Mouse (Mus musculus) layer of hippocampus, adult 9-11 months (tissue): Measurements from ENCODE around the gene Tlr13.

Experiments
- DNase-seq: peaks from one replicate; pipeline ENCODE4 v3.0.0; 2022

Tlr13 gene

DNA sequence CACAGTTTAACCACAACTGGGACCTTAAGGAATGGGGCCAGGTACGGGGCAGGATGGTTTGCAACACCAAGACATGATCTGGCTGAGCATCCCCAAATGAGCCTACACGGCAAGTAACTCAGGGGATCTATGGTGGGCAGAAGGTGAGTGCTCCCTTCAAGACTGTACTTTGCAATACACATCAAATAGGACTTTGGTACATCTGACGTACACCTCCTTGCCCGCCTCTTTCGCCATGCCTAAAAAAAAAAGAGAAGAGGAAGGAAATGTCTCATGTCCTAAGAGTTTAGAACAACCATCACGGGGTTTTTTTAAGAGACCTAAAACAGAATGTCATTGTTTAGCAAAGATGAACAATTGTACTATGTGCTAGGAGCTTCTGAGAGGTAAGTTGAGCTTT lies at the start of gene Tlr13:
Tlr13 (plus strand) TSS at position 269 of the 400 bp plus-strand sequence.
- DNase-seq: no peak

DNA sequence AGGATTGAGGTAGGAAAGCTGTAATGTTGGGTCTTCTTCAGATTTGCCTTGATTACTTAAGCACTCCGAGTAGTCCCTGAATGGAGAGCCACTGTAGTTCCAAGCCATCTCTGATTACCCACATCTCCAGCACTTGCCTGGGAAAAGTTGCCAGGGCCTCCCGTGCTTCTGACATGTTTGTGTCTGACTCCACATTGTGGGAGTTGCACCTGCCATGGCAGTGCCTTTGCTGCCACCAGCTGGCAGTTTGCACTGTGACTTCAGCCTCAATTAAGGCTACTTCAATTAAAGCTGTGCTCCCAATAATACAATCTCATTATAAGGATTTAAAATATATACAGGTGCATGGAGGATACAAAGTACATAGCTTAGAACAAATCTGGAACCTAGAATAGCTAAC lies 37.5 kb upstream of the Tlr13 start:
- peak; percentile 9 for DNase-seq

DNA sequence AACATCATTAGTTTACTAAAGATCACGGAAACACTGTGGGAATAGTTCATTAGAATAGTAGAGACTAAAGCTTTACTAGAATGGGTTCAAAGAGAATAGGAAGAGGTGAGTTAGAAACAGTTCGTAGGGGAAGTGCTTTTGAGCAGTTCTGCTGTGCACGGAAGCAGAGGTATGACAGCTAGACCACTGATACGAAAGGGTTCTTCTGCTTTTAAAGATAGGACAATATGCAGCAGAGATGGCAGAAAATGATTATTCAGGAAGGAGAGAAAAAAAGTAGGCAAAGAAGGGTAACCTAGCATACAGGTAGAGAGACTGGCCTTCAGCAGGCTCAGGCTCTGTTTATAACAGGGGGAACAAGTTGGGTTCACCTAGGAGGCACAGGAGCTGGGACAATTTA lies 29.1 kb upstream of the Tlr13 start:
- DNase-seq: no peak

DNA sequence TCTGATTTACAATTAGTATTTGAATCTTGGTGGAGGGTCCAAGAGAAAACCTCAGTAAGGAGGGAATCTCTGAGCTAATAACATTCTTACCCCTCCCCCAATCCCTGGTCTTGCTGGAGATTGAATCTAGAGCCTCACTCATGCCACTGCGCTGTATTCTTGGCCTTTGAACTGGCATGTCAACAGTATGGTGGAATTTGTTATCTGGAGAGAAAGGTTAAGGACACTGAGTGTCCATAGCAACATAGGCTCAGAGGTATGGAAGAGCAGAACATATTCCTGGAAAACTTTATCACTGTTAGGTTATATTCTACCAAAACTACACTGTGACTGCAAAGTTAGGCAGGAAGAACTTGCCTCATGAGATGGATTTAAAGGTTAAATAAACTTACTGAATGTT lies 28.3 kb upstream of the Tlr13 start:
- DNase-seq: no peak

DNA sequence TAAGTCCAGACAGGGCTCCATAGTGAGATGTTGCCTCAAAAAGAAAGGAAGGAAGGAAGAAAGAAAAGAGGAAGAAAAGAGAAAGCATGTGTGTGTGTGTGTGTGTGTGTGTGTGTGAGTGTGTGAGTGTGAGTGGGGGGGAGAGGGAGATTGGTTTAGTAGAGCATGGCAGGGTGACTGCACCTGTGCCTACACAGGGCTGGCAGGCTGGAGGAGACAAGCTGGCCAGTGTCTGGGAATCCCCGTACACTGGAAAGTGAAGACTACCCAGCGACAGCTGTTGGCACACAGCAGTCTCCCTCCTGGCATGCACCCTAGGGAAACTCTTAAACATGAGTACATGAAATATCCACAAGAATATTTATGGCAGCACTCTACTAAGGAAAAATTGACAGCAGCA lies 20.2 kb upstream of the Tlr13 start:
- no peak for DNase-seq

DNA sequence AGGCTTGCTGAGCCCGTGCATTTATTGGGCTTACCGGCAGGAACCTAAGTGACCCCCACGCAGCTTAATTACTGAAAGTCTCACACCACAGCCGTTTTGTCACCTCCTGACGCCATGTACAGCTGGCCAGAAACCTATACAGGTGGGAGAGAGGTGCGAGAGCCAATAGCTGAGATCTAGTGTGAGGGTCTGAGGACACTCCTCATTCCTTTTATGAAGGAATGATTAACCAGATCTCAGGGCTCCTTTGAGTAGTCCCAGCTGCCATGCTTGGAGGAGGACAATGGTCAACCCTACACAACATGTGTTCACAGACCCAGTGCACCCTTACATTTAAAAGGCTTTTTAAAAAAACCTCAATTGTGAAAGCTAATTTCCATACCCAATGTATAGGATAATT lies 14.7 kb upstream of the Tlr13 start:
- DNase-seq: no peak

DNA sequence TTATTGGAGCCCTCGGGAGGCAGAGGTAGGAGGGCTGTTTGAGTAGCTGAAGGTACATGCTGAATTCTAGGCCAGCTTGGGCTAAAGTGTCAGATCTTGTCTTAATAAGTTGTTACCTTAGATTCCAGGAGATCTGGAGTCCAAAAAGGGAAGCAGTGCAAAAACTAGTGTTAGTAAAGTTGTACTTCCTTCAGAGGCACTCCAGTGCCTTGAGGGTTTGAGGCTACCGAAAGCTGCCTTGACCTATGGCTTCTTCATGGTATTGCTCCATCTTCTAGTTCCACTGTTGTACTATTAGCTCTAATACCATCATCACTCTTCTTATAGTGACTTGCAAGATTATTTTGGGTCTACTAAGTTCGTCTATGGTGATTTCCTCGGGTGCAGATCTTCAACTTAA lies 13.1 kb upstream of the Tlr13 start:
- no peak for DNase-seq

DNA sequence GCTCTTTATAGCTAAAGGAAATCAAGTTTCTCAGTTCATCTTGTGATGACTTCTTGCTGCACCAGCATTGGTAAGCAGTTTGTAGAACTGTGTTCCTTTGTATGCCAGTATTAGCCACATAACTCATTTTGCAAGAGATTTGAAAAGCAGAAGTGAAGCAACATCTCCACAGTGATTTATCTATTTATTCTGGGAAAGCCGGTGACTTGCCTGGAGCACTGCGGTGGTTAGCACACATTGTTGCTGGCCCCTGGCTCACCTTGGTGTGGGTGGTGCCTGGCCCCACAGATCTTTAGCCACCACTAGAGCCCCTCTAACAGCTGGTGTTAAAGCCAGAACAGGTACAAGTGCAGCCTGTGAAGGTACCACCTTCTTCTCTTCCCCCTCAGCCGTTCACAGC lies 8.1 kb upstream of the Tlr13 start:
- no peak for DNase-seq

DNA sequence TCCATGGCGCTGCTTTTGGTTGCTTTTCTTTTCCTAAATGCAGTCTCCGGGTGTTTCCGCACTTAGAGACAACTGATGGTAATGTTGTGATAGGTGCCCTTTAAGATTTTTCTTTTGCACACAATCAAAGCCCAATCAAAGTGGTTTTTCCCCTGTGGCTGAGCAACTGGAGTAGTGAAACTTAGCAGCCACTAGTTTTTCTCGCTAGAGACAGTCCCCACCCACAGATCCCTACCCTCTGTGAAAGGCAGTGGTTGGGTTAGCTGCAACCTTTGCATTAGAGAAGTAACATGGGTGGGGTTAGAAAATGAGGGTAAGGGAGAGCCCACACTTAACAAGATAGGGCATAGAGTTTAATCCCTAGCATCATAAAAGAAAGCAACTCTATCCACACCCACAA lies 7.5 kb upstream of the Tlr13 start:
- DNase-seq: no peak

DNA sequence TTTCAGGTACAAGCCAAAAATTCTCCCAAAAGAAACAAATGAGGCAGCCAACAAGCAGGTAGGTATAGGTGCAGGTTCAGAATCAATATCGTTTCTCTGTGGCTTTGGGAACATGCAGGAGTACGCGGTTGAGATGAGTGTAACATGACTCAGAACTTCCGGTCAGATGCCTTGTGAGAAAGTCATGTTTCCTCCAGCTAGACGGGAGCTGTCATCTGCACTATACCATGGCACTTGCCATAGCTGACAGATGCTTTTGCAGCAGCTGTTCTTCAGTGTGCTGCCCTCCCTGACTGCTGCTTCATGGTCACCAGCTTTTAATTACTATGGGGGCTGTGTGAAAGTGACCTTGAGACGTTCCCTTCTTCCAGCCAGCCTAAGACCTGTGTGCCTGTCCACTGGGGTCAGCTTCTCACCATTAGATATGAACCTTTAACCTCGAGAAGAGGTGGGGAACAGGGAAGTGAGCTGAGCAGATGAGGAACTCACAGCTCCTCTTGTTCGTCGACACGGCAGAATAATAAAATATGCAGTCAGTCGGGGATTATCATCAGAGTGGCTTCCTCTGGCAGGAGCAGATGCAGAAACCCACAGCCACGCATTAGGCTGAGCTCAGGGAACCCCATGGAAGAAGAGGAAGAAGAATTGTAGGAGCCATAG lies 7.0 kb upstream of the Tlr13 start:
- no peak for DNase-seq

DNA sequence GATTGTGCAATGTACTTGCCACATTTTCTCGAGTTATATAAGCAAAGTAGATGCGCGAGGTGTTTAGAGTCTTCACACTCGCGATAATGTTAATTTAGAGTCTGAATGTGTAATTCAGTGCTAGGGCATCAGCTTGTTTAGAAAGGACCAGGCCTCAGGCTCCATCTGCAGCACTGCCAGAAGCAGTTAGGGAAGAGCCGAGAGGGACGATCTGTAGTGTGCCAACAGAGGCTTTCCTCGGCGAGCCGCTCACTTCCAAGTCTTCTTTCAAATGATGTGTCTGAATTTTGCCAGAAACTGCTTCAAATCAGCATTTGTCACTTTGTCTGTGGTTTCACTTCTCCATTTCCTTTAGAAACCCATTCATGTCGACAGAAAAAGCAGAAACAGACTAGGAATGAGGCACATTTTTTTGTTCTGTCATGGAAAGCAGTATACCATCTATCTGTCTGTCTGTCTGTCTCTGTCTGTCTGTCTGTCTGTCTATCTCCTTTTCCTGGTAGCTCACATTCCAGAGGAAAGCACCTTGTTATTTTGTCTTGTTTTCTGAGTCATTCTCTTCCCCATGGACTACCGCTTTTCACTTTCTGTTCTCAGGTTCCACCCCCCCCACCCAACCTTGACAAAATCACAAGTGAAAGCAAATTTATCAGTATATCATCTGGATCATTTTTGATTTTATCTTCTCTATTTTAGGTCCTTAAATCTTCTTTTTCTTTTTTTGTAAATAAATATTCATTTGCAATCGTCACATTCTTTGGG lies 3.5 kb upstream of the Tlr13 start:
- peak; percentile 26 for DNase-seq

DNA sequence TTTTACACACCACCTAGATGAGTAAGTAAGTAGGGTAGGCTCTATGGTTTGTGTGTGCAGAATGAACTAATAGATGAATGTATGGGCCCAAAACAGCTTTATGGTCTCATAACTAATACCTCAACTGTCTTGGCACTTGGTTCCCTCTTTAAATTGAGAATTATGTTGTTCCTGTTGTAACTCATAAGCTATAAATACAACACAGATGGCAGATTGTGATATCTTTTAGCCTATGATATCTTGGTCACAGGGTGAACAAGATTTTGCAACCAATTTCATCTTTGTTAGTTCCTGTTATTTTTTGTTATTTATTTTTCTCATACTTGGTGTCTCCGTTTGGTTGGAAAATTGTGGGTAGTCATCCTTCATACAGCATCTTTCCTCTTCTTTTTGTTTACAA lies 5.2 kb downstream of the Tlr13 start:
- no peak for DNase-seq

DNA sequence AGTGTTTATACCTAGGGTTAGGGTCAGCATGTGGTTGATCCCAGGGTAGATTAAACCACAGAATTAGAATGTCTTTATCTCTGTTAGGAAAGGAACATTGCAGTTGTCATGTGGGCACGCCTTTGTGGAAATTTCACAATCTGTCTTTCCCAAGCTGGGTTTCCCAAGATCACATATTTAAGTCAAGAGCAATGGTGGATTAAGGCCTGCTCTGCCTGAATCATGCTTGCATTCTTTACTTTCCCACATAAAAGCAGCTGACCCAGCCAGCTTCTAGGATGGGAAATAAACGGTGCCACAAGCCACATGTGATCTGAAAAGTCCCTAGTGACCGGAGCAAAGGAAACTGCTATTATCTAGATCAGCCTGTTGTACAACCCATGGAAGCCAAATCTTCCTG lies 6.5 kb downstream of the Tlr13 start:
- no peak for DNase-seq

DNA sequence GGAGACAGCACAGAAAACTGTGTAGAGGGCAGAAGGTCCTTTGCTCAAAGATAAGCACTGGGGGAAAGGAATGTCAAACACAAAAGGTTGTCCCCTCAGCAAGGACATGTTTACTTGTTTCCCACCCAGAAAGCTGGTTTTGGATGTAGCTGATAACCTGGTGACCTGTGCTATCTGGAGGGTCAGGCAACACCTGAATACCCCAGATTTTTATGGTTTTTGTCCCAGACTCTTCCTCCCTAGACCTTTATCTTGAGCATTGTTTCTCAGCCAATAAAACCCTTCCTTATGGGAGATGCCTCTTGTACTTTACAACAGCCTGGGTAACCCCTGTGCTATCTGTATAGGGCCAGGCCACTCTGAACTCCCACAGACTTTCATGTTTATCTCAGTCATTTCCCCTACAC lies 11.2 kb downstream of the Tlr13 start:
- DNase-seq: no peak

DNA sequence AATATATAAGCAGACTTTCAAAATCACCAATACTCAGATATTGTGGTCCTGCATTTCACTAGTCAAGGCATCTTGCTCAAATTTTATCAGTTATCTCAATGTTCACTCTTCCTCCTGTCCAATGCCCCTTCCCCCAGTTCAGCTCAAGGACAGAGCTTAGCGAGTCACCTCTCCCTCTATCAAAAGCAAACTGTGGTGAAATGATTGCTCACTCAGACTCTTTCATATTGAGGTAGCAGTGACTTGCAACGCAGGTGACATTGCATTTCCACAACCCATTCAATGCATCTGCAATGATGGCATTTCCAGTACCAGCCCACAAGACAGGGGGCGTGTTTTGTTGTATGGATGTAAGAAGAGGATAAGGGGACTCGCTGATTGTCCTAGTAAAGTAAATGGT lies 12.9 kb downstream of the Tlr13 start:
- no peak for DNase-seq

DNA sequence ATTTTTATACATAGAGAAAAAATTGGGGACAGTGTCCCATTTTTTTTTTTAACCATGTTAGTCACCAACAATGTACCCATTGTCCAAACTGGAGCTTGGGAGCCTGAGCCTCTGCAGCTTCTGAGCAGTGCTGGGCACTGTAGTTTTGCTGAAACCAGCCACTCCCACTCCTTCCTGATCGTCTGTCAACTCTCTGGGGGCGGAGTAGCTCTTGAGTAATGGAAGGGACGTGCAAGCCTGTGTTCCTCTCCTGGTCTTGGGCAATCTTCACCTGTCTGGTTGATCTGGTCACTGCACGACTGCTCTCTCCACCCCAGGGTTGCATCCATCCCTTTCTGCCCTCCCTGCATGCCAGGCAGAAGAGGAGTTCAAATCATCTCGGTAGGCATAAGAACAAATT lies 21.0 kb downstream of the Tlr13 start:
- no peak for DNase-seq

DNA sequence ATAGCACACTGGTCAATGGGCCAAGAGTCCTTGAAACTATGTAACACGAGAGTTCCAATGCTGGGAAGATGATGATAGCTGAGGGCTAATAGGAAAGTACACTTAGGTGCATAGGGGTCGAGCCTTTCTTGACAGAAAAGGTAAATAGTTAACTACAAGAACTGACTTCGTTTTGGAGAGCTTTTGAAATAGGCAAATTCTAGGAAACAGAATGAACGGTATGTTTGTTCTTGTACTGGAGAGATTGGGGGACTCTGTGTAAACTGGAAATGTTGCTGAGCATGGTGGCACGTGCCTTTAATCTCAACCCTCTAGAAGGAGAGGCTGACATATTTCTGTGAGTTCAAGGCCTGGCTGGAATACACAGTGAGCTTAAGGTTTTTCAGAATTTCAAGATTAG lies 21.6 kb downstream of the Tlr13 start:
- no peak for DNase-seq

DNA sequence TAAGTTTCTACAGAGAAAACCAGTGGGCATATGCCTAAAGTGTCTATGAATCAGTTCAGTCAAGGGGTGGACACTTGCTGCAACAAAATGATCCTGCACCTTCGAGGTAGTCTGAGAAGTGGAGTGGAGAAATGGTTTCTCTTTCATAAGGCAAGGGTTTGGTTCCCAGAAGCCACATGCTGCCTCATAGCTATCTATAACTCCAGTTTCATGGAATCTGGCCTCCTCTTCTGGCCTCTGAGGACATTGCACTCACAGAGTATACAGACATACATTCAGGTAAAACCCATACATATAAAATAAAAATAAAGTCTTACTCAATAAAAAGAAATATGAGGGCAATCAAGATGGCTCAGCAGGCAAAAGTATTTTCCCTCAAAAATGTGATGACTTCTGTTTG lies 22.1 kb downstream of the Tlr13 start:
- DNase-seq: no peak

DNA sequence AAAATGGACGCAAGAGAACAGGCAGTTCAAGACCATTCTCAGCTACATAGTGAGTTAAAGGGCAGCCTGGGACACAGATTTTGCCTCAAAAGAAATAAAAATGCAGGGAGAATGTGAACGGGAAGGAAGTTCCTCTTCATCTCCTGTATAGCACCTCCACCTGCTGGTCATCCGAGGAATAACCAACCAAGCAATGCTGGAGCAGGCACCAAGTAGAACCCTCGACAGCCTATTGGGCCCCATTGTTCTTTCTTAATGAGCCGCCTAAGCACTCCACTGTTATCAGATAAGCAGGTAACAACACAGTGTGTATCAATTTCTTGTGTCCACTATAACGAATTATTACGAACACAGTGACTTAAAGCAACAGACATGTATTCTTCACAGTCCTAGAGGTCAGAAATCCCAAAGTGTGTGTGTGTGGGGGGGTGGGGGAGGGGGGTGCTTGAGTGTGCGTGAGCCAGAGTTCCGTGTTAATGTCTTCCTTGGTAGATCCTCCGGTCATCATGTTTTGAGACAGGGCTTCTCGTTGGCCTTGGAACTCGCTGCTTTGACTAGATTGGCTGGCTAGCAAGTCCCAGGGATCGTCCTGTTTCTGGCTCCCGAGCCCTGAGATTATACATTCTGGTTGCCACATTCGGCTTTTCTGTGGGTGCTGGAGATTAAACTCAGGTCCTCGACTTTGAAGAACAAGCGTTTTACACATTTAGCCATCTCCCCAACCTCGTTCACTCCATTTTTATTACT lies 28.3 kb downstream of the Tlr13 start:
- DNase-seq: peak; percentile 60

DNA sequence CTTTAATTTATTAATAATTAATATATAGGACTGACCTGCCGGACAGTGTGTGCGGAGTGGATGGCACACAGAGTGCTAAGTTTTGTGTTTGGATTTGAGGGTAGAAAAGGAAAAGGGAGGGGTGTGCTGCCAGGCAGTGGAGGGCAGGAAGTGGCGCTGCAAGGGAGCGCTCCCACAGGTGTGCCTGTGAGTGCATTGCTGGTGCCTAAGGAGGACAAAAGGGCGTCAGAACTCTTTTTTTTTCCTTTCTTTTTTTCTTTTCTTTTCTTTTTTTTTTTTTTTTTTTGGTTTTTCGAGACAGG lies 28.8 kb downstream of the Tlr13 start:
- DNase-seq: no peak

DNA sequence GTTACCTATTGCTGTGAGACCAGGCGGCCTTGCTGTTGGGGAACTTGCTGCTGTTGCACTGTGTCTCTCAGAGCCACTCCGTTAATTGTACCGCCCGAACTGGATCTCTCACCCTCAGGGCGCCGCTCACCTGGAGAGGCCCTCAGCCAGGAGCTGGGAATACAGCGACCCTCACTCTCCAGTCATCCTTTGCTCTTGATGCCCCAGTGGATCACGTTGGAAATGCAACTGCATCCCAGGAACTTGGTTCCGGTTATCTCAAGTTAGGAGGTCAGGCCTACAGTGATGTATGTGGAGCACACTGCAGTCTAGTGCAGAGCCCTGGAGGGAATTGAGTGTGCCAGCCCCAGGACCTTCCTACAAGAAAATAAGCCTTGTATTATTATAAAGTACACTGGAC lies 33.3 kb downstream of the Tlr13 start:
- no peak for DNase-seq

DNA sequence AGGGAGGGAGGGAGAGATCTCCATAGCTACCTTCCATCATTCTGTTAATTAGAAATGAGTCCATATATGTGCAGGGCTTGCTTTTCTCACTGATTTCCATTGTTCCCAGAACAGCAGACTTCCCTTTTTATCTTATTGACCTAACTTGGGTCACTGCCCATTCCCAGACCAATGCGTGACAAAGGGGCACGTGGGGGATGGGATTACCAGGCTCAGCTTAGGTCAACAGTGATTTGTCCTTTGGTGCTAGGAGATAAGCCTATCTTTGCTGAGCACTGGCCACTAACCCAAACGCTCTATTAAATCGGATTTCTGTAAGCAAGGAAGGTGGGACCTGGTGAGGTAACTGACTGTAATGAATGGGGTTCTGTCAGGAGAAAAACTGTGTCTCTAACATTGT lies 41.3 kb downstream of the Tlr13 start:
- DNase-seq: no peak

DNA sequence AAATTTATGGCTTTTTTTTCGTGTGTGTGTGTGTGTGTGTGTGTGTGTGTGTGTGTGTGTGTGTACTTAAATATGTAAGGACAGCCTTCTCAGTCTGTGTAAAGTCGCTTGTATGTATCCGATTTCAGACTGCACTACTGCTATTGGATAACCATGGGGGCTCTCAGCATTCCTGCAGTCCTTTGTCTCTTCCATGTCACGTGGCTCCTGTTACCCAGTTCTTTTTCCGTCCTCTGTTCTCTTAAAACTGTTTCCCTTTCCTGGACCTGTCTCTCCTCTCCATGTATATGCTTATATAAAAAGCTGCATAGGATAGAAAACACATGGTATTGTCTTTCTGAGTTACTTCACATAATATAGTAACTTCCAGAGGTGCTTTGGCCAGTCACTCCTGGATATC lies 42.7 kb downstream of the Tlr13 start:
- DNase-seq: no peak
